Mouse (Mus musculus): Measurements from ENCODE around the gene B3gnt3. TPM values are rescaled to one million over a fixed set of nuclear protein-coding genes. Genes with fewer than 3 reads are reported as not detected.
A peak's percentile ranks its signal among the peaks of the same experiment; 100 is the strongest.
"Not testable (repeated sequence)": the region's sequence is repeated elsewhere in the genome, so short reads cannot be mapped to it uniquely, and the experiment has no call there.

Gene B3gnt3
- total RNA-seq, 2 experiments from 2014 or later = 0.33 to 0.59 TPM

DNA sequence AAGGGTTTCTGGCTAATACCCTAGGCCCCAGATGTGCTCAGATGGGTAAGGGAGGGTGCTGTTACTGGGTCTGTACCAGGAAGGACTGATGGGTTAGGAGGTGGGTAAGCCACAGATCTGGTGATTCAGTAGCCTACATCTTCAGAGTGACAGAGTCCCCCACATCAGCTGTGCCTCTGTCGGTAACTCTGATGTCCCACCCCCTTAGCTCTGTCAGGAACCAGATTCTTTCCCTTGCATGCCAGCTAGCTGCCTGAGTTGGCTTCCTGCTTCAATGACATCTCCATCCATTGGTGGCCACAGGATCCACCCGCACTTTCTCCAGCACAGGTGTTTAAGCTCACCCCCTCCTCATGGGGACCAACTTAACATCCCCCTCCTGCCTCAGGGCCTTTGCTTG lies 10.0 kb upstream of the B3gnt3 start:
- peak in 1 of 2 experiments; percentile 58 for DNase-seq (ENCODE audit: low spot score in 2 of 2)

GRCm38 (mm10) chr8:71709800-71710446 lies 8.3 kb upstream of the B3gnt3 start:
- DNase-seq (ENCODE audit: low spot score in 2 of 2) = peak; percentile 77 to 95

- no peak for DNase-seq (ENCODE audit: low spot score in 2 of 2)
These were observed 7.7 kb upstream of the B3gnt3 start for GRCm38 (mm10) chr8:71709134-71709799.

DNA sequence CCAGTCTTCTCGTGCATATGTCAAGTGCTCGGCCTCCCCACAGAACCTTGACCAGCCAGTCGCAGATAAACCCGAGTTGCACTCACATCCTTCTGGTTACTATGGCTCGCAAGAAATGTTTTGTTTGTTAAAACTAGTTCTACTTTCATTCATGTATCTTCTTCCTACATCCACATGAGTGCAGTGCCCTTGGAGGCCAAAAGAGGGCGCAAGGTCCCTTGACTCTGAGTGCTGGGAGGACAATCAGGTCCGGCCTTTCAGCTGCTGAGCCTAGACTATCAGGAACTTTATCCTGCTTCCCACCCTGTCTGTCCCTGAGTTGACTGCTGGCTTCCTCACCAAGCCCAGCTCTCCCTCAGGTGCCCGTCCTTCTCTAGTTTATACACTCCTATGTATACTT lies 6.3 kb upstream of the B3gnt3 start:
- peak in 1 of 2 experiments; percentile 60 for DNase-seq (ENCODE audit: low spot score in 2 of 2)

DNA sequence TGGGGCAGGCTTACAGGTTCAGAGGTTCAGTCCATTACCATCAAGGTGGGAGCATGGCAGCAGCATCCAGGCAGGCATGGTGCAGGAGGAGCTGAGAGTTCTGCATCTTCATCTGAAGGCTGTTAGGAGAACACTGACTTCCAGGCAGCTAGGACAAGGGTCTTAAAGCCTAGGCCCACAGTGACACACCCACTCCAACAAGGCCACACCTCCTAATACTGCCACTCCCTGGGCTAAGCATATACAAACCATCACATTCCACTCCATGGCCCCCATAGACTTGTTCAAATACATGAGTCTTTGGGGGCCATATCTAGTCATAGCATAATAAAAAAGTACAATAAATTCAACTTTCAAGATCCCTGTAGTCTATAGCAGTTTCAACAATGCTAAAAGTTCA lies 1.8 kb upstream of the B3gnt3 start:
- DNase-seq (ENCODE audit: low spot score in 2 of 2) = not testable (repeated sequence)

DNA sequence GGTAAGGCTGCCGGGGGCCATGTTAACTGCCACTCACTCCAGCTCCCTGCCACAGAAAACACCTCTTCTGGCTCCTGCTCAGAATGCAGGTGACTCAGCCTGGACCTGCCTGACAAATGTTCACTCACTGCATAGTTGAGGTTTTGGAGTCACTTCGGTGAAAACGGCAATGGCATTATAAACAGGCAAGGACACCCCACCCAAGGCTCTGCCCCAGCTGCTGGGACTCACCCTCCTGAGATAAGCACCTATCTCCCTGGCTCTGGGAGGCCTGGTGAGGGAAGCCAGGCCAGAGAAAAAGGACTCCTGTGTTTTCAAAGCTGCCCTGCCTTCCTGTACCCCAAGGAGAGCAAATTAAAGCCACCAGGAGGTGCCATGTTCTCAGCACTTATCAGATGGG lies 1.3 kb upstream of the B3gnt3 start:
- DNase-seq (ENCODE audit: low spot score in 2 of 2) = no peak

GRCm38 (mm10) chr8:71702087-71702432 lies 471 bp upstream of the B3gnt3 start:
- no peak for DNase-seq (ENCODE audit: low spot score in 2 of 2)

- DNase-seq (ENCODE audit: low spot score in 2 of 2) = no peak
These were observed 908 bp downstream of the B3gnt3 start for GRCm38 (mm10) chr8:71700493-71701269.

DNA sequence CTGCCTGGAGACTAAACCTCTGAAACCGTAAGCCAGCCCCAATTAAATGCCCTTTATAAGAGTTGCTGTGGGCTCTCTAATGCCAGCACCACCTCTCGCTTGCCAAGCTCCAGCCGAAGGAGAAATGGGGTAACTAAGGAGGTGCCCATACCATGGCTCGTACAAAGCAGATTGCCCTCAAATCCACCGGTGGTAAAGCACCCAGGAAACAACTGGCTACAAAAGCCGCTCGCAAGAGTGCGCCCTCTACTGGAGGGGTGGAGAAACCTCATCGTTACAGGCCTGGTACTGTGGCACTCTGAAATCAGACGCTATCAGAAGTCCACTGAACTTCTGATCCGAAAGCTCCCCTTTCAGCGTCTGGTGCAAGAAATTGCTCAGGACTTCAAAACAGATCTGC lies 6.1 kb downstream of the B3gnt3 start:
- not testable (repeated sequence) for DNase-seq (ENCODE audit: low spot score in 2 of 2)

DNA sequence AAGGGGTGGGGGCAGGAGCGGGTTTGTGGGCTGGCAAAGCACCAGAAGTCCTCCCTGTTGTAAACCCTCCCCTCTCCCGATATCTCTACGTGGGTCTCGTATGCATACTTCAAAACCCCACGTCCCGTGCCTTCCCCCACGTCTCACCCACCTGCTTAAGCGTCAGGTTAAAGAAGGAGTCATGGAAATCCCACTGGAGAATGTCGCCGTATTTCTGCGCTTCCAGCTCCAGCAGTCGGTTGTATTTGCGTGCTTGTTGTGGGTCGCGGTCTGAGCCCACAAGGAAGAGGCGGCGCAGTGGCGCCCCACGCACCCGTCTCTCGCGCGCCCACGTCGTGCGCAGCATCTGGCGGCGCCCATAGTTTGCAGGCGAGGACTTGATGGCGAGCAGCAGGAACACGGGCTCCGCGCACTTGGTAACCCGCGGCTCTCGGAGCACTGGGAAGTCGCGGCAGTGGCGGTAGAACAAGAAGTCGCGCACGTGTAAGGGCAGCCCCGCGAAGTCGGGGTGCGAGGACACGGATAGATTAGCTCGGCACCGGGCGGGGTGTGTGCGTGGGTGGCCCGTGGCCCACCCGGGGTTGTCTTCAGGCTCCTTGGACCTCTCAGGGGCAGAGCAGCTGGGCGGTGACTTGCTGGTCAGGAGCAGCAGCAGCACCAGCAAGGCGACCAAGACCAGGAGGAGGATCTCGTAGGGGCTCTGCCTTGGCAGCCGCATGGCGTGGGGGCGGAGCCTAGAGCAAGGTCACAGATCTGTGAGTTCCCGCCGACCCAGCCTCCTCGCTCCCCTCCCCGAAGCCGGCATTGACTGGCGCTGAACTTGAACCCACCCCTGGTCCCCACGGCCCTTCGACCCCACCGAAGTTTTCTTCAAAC lies 8.2 kb downstream of the B3gnt3 start:
- DNase-seq (ENCODE audit: low spot score in 2 of 2) = peak in 1 of 2 experiments; percentile 47

GRCm38 (mm10) chr8:71692509-71692908 lies 9.1 kb downstream of the B3gnt3 start:
- DNase-seq (ENCODE audit: low spot score in 2 of 2) = no peak

GRCm38 (mm10) chr8:71689028-71689427 lies 12.6 kb downstream of the B3gnt3 start, which contains the start of gene Insl3:
Insl3 (plus strand) TSS chr8:71689214.
- DNase-seq (ENCODE audit: low spot score in 2 of 2) = no peak

DNA sequence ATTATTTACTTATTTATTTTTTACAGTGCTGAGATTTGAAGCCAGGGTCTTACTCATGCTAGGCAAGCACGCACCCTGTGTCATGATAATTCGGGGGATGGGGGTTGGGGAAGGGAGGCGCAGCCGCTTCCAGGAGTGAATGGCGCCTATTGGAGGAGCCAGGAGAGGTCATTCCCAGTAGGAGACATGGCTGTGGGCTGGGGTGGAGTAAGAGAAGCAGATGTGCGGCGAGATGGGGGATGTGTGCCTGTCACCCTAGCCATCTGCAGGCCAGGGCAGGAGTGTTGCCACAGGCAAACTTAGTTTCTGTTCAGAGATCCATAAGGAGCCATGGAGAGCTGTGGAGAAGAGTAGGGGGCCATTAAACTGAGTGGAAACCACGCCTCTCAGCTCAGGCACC lies 14.0 kb downstream of the B3gnt3 start:
- DNase-seq (ENCODE audit: low spot score in 2 of 2) = no peak

- DNase-seq (ENCODE audit: low spot score in 2 of 2) = no peak
These were observed 15.3 kb downstream of the B3gnt3 start for GRCm38 (mm10) chr8:71686143-71686734.

- DNase-seq (ENCODE audit: low spot score in 2 of 2) = no peak
These were observed 16.0 kb downstream of the B3gnt3 start for GRCm38 (mm10) chr8:71685573-71685972.

GRCm38 (mm10) chr8:71684701-71685100 lies 16.9 kb downstream of the B3gnt3 start:
- DNase-seq (ENCODE audit: low spot score in 2 of 2) = no peak

DNA sequence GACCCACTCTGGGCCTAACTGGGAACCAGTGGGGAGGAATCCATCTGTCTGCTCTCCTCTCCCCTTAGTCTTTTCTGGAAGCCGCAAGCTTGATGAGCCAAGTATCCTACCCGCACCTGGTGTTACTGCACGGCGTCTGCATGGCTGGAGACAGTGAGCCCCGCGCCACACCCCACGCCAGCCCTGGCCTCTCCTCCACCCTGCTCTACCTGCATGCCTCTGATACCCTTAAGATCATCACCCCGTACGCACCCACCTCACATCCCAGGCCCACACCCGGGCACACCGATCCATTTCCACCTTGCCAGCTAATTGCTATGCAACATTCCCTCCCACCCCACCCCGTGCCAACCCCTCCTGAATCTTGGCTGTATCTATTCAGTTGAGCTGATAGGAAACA lies 18.8 kb downstream of the B3gnt3 start:
- DNase-seq (ENCODE audit: low spot score in 2 of 2) = no peak

DNA sequence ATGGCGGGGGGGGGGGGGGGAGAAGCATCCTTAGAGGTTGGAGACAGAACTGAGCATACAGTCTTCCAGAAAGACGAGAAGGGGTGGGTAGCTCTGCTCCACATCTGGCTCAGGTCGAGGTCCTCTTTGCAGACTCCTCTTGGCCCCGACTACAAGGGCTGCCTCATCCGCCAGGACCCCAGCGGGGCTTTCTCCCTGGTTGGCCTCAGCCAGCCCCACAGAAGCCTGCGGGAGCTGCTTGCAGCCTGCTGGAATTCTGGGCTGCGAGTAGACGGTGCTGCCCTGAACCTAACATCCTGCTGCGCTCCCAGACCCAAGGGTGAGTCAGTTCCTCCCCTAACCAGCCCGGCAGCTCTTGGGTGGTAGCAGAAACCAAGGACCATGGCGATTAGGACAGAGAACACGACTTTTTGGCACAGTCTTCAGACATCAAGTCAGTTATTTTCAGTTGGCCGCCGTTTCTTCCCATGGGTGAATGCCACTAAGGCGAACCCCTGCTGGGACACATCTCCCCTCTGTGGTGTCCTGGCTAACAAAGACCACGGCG lies 20.1 kb downstream of the B3gnt3 start:
- DNase-seq (ENCODE audit: low spot score in 2 of 2) = no peak

GRCm38 (mm10) chr8:71680471-71680870 lies 21.1 kb downstream of the B3gnt3 start:
- DNase-seq (ENCODE audit: low spot score in 2 of 2) = no peak

DNA sequence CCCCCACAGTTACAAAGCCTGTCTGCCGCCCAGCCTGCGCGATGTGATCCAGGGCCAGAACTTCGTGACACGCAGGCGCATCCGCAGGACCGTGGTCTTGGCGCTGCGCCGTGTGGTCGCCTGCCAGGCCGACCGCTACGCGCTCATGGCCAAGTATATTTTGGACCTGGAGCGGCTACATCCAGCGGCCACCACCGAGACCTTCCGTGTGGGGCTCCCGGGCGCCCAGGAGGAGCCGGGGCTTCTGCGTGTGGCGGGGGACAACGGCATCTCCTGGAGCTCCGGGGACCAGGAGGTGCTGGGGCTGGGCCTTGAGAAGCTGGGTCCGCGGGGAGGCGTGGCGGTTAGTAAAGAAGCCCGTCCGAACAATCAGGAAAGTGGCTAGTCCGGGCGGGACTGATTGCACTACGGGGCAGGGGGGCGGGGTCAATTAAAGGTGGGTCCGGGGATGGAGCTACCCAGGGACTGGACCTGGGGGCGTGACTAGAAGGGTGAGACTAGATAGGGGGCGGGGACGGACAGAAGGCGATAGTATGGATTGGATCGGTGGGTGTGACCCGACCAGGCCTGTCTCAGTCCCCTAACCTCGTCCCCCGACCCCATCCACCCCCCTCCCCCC lies 21.9 kb downstream of the B3gnt3 start:
- no peak for DNase-seq (ENCODE audit: low spot score in 2 of 2)
